Mouse (Mus musculus) limb, embryonic 15.5 days (tissue): Measurements from ENCODE around the gene Zmynd15. TPM values are rescaled to one million over a fixed set of nuclear protein-coding genes. Genes with fewer than 3 reads are reported as not detected.

Experiments
- ATAC-seq: fragments of 200-750 bp; cut with Nextera tagmentation; 2 replicates; pipeline ENCODE4 v1.8.0; 2017; ENCODE audit warnings: low read depth, moderate TSS enrichment; ENCODE audit not compliant: insufficient number of reproducible peaks, low FRiP score, low TSS enrichment
- H3K27ac ChIP-seq: fragments of 300-500 bp; sonication (generic); 2 replicates; pipeline ENCODE4 v1.5.1; 2015; ENCODE audit warnings: moderate library complexity, mild to moderate bottlenecking, inconsistent platforms
- H3K27me3 ChIP-seq: fragments of 300-500 bp; sonication (generic); 2 replicates; pipeline ENCODE4 v1.6.1; 2015; ENCODE audit warnings: inconsistent platforms
- H3K36me3 ChIP-seq: fragments of 300-500 bp; sonication (generic); 2 replicates; pipeline ENCODE4 v1.6.1; 2015; ENCODE audit warnings: inconsistent platforms
- H3K4me1 ChIP-seq: fragments of 300-500 bp; sonication (generic); 2 replicates; pipeline ENCODE4 v1.6.1; 2015; ENCODE audit warnings: inconsistent platforms
- H3K4me2 ChIP-seq: fragments of 300-500 bp; sonication (generic); 2 replicates; pipeline ENCODE4 v1.6.1; 2015; ENCODE audit warnings: mild to moderate bottlenecking, inconsistent platforms
- H3K4me3 ChIP-seq: fragments of 300-500 bp; sonication (generic); 2 replicates; pipeline ENCODE4 v1.5.1; 2015; ENCODE audit warnings: mild to moderate bottlenecking, inconsistent platforms
- H3K9ac ChIP-seq: fragments of 300-500 bp; sonication (generic); 2 replicates; pipeline ENCODE4 v1.6.1; 2015; ENCODE audit warnings: inconsistent platforms
- H3K9me3 ChIP-seq: fragments of 300-500 bp; sonication (generic); 2 replicates; pipeline ENCODE4 v1.6.1; 2016; ENCODE audit warnings: inconsistent platforms
- WGBS: fragments of 180-500 bp; shearing (Covaris S2); methylation state at CpG from one replicate; pipeline ENCODE4 v1.1.7; 2015; 5-methylcytosine and 5-hydroxymethylcytosine counted together
- polyA plus RNA-seq: library from polyadenylated mRNA; unstranded; fragments of >200 nt; fragmentation: Nextera tagmentation; extraction: Ambion mirVana; gene quantifications from 2 replicates; pipeline ENCODE4 v1.2.1, GENCODE M21; 2015

The Zmynd15 gene
- polyA plus RNA-seq, 1 experiment from 2014 or later: 0.51 TPM

GRCm38 (mm10) chr11:70432895-70433568, 26.2 kb upstream of the Zmynd15 start:
- Histone ChIP-seq H3K27ac (peak overlapping the region; percentile 83), H3K9me3 (no peaks in the 10 kb centered on the region), H3K4me2 (peak overlapping the region; percentile 82), H3K27me3 (no peaks in the 10 kb centered on the region), H3K4me1 (peaks cover 14% of the 10 kb centered on the region), H3K9ac (peak overlapping the region; percentile 76), H3K36me3 (peaks cover 25% of the 10 kb centered on the region), H3K4me3 (peak overlapping the region; percentile 83)
- WGBS: 8% methylated on average over 15 of the region's 15 CpGs
- no peak for ATAC-seq

GRCm38 (mm10) chr11:70433569-70433943, 25.7 kb upstream of the Zmynd15 start:
- Histone ChIP-seq H3K36me3 (peaks cover 28% of the 10 kb centered on the region), H3K9ac (0 out of 2 replicates have a peak overlapping the region, but pooled peaks have one; percentile 76), H3K4me1 (peaks cover 14% of the 10 kb centered on the region), H3K27ac (peak overlapping the region; percentile 83; the same call in 1 of the 2 replicates), H3K4me3 (peak overlapping the region; percentile 83), H3K27me3 (no peaks in the 10 kb centered on the region), H3K4me2 (peak overlapping the region; percentile 82), H3K9me3 (no peaks in the 10 kb centered on the region)
- ATAC-seq: no peak
- WGBS: 77% methylated on average over 1 of the region's 1 CpGs

- H3K4me3 ChIP-seq: 0 out of 2 replicates have a peak overlapping the region, but pooled peaks have one; percentile 83
- H3K27me3 ChIP-seq: no peaks in the 10 kb centered on the region
- ATAC-seq: no peak
Measured at GRCm38 (mm10) chr11:70433951-70434350, 25.3 kb upstream of the Zmynd15 start.

DNA sequence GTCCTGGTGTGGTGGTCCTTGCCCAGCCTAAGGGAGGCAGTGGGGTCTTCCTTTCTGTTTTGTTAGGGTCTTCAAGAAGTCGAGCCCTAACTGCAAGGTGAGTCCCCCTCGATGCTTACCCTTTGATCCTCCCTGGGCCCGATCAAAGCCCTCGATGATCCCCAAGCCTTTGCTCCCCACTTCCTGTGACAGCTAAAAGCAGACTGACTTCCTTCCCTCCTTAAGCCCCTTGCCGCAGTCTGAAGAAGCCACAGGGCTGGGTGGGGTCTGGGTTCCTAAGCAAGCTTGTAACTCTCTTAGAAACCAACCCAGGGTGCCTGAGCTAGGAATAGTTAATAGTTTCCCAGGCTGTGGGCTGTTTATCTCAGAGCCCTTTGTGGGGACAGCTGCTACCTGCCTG, 23.8 kb upstream of the Zmynd15 start:
- Histone ChIP-seq H3K9me3 (no peaks in the 10 kb centered on the region), H3K4me3 (no peak overlapping the region), H3K4me1 (peaks cover 14% of the 10 kb centered on the region), H3K9ac (no peak overlapping the region), H3K27me3 (no peaks in the 10 kb centered on the region), H3K4me2 (no peak overlapping the region), H3K27ac (no peak overlapping the region), H3K36me3 (peaks cover 46% of the 10 kb centered on the region)
- no peak for ATAC-seq
- 67% methylated on average over 5 of the region's 5 CpGs for WGBS

More at GRCm38 (mm10) chr11:70433951-70434350, 25.3 kb upstream of the Zmynd15 start:
- Histone ChIP-seq H3K9me3 (no peaks in the 10 kb centered on the region), H3K9ac (no peak overlapping the region), H3K4me2 (peak overlapping the region; percentile 82; the same call in 1 of the 2 replicates), H3K4me1 (peaks cover 14% of the 10 kb centered on the region), H3K27ac (no peak overlapping the region), H3K36me3 (peaks cover 31% of the 10 kb centered on the region)
- 90% methylated on average over 3 of the region's 3 CpGs for WGBS

DNA sequence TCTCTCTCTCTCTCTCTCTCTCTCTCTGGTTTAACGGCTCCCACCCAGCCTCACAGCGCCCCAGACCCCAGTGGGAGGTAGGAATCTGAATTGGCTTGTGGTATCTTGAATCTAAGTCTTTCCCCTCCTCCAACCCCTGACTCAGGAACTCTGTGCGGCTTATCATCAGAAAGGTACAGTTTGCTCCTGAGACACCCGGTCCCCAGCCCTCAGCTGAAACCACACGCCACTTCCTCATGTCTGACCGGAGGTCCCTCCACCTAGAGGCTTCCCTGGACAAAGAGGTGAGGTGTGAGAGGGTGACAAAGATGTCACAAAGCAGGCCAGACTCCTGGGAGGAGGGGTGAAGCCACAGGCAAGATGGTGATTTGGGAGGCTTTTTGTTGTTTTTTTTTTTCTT, 21.8 kb upstream of the Zmynd15 start:
- no peak for ATAC-seq
- no peak overlapping the region for H3K4me2 ChIP-seq
- no peaks in the 10 kb centered on the region for H3K9me3 ChIP-seq
- H3K27me3 ChIP-seq: no peaks in the 10 kb centered on the region
- H3K4me1 ChIP-seq: peaks cover 14% of the 10 kb centered on the region
- no peak overlapping the region for H3K9ac ChIP-seq
- H3K27ac ChIP-seq: no peak overlapping the region
- H3K36me3 ChIP-seq: peaks cover 58% of the 10 kb centered on the region
- no peak overlapping the region for H3K4me3 ChIP-seq
- WGBS: 81% methylated on average over 6 of the region's 6 CpGs

DNA sequence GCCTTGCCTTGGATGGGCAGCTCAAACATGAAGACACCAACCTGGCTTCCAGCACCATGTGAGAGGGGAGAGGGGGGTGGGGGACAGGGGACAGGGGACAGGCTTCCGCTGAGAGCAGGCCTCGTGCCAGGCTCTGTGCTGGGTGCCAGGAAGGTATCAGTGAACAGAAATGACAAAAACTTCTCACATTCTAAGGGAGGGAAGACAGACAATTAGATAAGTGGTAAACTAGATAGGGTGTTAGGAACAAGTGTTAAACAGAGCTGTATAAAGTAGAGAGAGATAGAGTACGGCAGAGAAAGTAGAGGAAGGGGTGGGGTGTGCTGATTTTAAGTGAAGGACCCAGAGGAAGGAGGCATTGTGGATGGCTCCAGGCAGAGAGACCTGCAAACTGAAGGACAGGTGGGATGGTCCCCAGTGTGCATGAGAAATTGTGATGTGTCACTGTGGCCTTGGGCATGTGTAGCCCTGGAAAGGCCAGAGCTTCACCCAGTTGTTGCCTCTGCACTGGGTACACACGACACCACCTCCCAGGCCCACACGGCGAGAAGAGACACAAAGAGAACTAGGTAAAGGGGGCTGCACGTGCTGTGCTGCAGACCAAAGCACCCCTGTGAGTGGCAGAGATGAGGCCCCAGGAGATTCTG, 20.4 kb upstream of the Zmynd15 start:
- Histone ChIP-seq H3K4me1 (peaks cover 2% of the 10 kb centered on the region), H3K36me3 (peaks cover 58% of the 10 kb centered on the region), H3K4me3 (no peak overlapping the region), H3K27me3 (no peaks in the 10 kb centered on the region), H3K4me2 (no peak overlapping the region), H3K9me3 (no peaks in the 10 kb centered on the region), H3K27ac (no peak overlapping the region), H3K9ac (no peak overlapping the region)
- WGBS: 83% methylated on average over 7 of the region's 7 CpGs
- no peak for ATAC-seq

DNA sequence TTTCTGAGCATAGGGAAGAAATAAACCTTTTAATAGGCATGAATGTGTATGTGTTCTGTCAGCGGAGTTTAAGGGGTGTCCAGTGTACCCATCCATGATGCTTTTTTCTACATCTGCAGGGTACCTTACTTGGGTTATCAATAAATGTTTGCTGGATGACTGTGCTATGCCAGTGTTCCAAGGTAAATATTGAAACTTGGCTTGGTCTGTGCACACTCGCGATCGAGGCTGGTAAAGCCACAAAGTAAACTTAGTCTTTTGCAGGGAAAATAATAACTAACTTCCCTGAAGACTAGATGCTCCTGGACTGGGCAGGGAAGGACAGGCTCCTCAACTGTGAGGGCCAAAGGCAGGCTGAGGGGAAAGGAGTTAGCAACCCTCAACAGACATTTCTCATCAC, 18.6 kb upstream of the Zmynd15 start:
- Histone ChIP-seq H3K27ac (no peak overlapping the region; the same call in 1 of the 2 replicates), H3K4me3 (no peak overlapping the region), H3K9me3 (no peaks in the 10 kb centered on the region), H3K4me1 (no peaks in the 10 kb centered on the region; the same call in 1 of the 2 replicates), H3K9ac (no peak overlapping the region), H3K27me3 (no peaks in the 10 kb centered on the region), H3K4me2 (no peak overlapping the region), H3K36me3 (peaks cover 56% of the 10 kb centered on the region)
- WGBS: 80% methylated on average over 4 of the region's 4 CpGs
- ATAC-seq: no peak

DNA sequence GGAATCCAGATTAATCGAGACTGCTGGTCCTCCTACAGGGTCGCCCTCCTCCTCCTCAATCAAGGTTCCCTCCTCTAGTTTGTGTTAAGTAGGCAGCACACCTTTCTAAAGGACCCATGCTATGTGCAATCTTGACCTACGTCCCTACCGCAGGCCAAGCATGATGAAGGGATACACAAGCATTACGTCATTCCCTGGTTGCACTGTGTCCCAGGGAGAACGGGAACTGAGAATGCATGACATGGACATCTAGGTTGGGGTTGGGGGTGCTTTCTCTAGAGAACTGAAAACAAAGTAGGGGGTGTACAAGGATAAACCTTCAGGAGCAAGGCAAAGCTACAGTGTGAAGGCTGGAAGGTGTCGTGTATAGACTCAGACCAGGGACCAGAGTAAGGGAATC, 17.4 kb upstream of the Zmynd15 start:
- peaks cover 44% of the 10 kb centered on the region for H3K36me3 ChIP-seq

GRCm38 (mm10) chr11:70443964-70444363, 15.3 kb upstream of the Zmynd15 start:
- no peaks in the 10 kb centered on the region for H3K9me3 ChIP-seq
- peaks cover 28% of the 10 kb centered on the region for H3K36me3 ChIP-seq
- no peaks in the 10 kb centered on the region for H3K4me1 ChIP-seq
- H3K4me2 ChIP-seq: no peak overlapping the region
- WGBS: 83% methylated on average over 3 of the region's 3 CpGs
- H3K27me3 ChIP-seq: no peaks in the 10 kb centered on the region
- no peak for ATAC-seq
- no peak overlapping the region for H3K27ac ChIP-seq
- no peak overlapping the region for H3K9ac ChIP-seq
- no peak overlapping the region for H3K4me3 ChIP-seq

More for the DNA sequence above, 17.4 kb upstream of the Zmynd15 start:
- Histone ChIP-seq H3K4me3 (no peak overlapping the region), H3K27me3 (no peaks in the 10 kb centered on the region), H3K27ac (no peak overlapping the region), H3K9ac (no peak overlapping the region), H3K4me1 (no peaks in the 10 kb centered on the region; the same call in 1 of the 2 replicates), H3K4me2 (no peak overlapping the region), H3K9me3 (no peaks in the 10 kb centered on the region)
- no peak for ATAC-seq
- WGBS: 92% methylated on average over 7 of the region's 7 CpGs

- Histone ChIP-seq H3K9ac (no peak overlapping the region), H3K9me3 (no peaks in the 10 kb centered on the region), H3K4me2 (no peak overlapping the region), H3K27ac (no peak overlapping the region), H3K4me1 (no peaks in the 10 kb centered on the region), H3K36me3 (peaks cover 21% of the 10 kb centered on the region), H3K4me3 (no peak overlapping the region), H3K27me3 (no peaks in the 10 kb centered on the region)
- ATAC-seq: no peak
- WGBS: 76% methylated on average over 6 of the region's 6 CpGs
Measured at GRCm38 (mm10) chr11:70444667-70445066, 14.6 kb upstream of the Zmynd15 start.

GRCm38 (mm10) chr11:70446756-70447155, 12.5 kb upstream of the Zmynd15 start:
- WGBS: 40% methylated on average over 3 of the region's 3 CpGs
- no peaks in the 10 kb centered on the region for H3K27me3 ChIP-seq
- no peak overlapping the region for H3K4me2 ChIP-seq
- H3K9me3 ChIP-seq: no peaks in the 10 kb centered on the region
- H3K4me1 ChIP-seq: 0 out of 2 replicates have a peak, but pooled peaks cover 5% of the 10 kb centered on the region
- 0 out of 2 replicates have a peak, but pooled peaks cover 6% of the 10 kb centered on the region for H3K36me3 ChIP-seq
- H3K9ac ChIP-seq: no peak overlapping the region
- H3K27ac ChIP-seq: no peak overlapping the region
- ATAC-seq: no peak
- H3K4me3 ChIP-seq: no peak overlapping the region

GRCm38 (mm10) chr11:70447373-70447772, 11.9 kb upstream of the Zmynd15 start:
- Histone ChIP-seq H3K9ac (no peak overlapping the region), H3K4me2 (no peak overlapping the region), H3K4me1 (peaks cover 8% of the 10 kb centered on the region; the same call in 1 of the 2 replicates), H3K27ac (no peak overlapping the region), H3K9me3 (no peaks in the 10 kb centered on the region), H3K36me3 (no peaks in the 10 kb centered on the region), H3K27me3 (no peaks in the 10 kb centered on the region), H3K4me3 (no peak overlapping the region)
- 73% methylated on average over 1 of the region's 1 CpGs for WGBS
- ATAC-seq: no peak
